In the genomic region with DNA sequence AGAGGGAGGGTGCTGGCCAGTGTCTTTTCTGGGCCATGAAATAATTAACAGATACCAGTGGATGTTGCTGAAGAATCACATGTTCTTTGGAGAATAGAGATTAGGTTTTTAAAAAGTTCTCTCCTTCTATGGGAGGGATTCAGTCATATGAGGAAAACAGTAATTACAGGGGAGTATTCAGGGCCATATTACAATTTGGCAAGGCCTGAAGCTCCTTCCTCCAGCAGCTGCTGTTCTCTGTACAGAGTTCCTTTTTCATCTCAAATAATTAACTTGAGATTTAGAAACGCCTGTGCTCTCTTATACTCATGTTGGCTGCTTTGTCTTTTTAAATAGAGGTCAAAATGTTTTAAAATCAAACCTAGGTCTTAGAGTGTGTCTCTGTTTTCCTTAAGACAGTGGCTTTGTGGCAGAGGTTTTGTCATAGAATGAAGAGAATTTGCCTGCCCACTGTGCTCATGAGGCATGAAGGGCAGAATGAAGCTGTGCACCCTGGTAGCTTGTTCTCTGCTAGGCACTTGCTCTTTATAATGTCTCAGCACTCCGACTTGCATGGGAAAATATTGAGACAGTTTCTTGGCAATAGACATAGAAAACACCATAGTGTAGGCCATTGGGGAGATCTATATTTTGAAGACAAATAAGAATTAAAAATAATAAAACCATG, we compare ENCODE assay signal across 24 mouse cellular contexts.
DNase-seq lines count a peak whose midpoint lies in the region; ATAC-seq and TF ChIP-seq lines count a peak whose summit lies in the region.
"Had no signal": no experiment of that assay in that cellular context is flagged by ENCODE, and none has a peak within 500 bp of the region (broad histone marks: within the 10 kb centered on the region; RNA-seq: fewer than 3 reads in every experiment).

No protein-coding gene starts in this region.

- H3K36me3 ChIP-seq in liver, adult 2 months (ENCODE audit: control insufficient read depth, insufficient read depth, low read length) = no peaks in the 10 kb centered on the region
- no peaks in the 10 kb centered on the region for H3K36me3 ChIP-seq in liver, embryonic 12.5 days
- no peaks in the 10 kb centered on the region for H3K36me3 ChIP-seq in forebrain, embryonic 14.5 days (ENCODE audit: control insufficient read depth, insufficient read depth, low read length)
- H3K36me3 ChIP-seq: G1E; heart, embryonic 13.5 days; stomach, embryonic 15.5 days had no signal

- H3K27ac ChIP-seq in cerebellum, adult 2 months (ENCODE audit: insufficient read depth, low read length) = no peak overlapping the region
- H3K27ac ChIP-seq in liver, adult 2 months (replicated peaks; ENCODE audit: insufficient read depth, low read depth, low read length) = no peak overlapping the region
- no peak overlapping the region for H3K27ac ChIP-seq in liver, embryonic 12.5 days
- 0 out of 2 replicates have a peak overlapping the region, but pooled peaks have one; percentile 27 for H3K27ac ChIP-seq in forebrain, embryonic 14.5 days (ENCODE audit: low read depth, low read length)
- H3K27ac ChIP-seq: gastrocnemius, adult 2 months; heart, embryonic 13.5 days; stomach, embryonic 15.5 days had no signal

- ATAC-seq in liver, embryonic 12.5 days = no peak
- ATAC-seq in forebrain, embryonic 14.5 days = peak; percentile 86
- ATAC-seq: CD4-positive, CD25-positive, alpha-beta regulatory T cell, adult 4 months; midbrain, embryonic 16.5 days had no signal

- TF ChIP-seq CTCF in cerebellum, adult 2 months (IDR thresholded peaks at IDR 0.05; ENCODE audit: borderline replicate concordance, insufficient read depth, low read depth, low read length) = no peak
- no peak for TF ChIP-seq CTCF in liver, adult 2 months (IDR thresholded peaks at IDR 0.05; ENCODE audit: low read depth, low read length)

- TF ChIP-seq POLR2A in cerebellum, adult 2 months (IDR thresholded peaks at IDR 0.05; ENCODE audit: borderline replicate concordance, insufficient read depth, low read length) = no peak
- no peak for TF ChIP-seq POLR2A in liver, adult 2 months (IDR thresholded peaks at IDR 0.05; ENCODE audit: extremely low read depth, insufficient read depth, low read length)

- no peak overlapping the region for H3K4me3 ChIP-seq in cerebellum, adult 2 months (replicated peaks; ENCODE audit: insufficient read depth, low read depth, low read length)
- no peak overlapping the region for H3K4me3 ChIP-seq in liver, adult 2 months (ENCODE audit: insufficient read depth, low read depth, low read length)
- H3K4me3 ChIP-seq in liver, embryonic 12.5 days = no peak overlapping the region
- H3K4me3 ChIP-seq in forebrain, embryonic 14.5 days (ENCODE audit: low read depth, low read length) = no peak overlapping the region
- H3K4me3 ChIP-seq: erythroblast, embryonic 14.5 days; gastrocnemius, adult 2 months; heart, embryonic 13.5 days; stomach, embryonic 15.5 days had no signal

- H3K79me2 ChIP-seq in liver, adult 2 months (ENCODE audit: control insufficient read depth, insufficient read depth, low read length) = no peaks in the 10 kb centered on the region

- 31% methylated on average over 2 of the region's 2 CpGs for WGBS in cerebellum, adult 2 months
- WGBS in liver, adult 2 months = 61% methylated on average over 2 of the region's 2 CpGs
- whole genome bisulfite sequencing in liver, embryonic 12.5 days (ENCODE audit: insufficient replicate concordance) = 59% methylated on average over 2 of the region's 2 CpGs
- 0% methylated on average over 2 of the region's 2 CpGs for WGBS in forebrain, embryonic 14.5 days

- intact Hi-C loops in heart, postnatal 36 days (cut with DNase I) = no loop called here

- H3K27me3 ChIP-seq in cerebellum, adult 2 months (ENCODE audit: control insufficient read depth, insufficient read depth, low read length) = no peaks in the 10 kb centered on the region
- no peaks in the 10 kb centered on the region for H3K27me3 ChIP-seq in liver, adult 2 months (ENCODE audit: control insufficient read depth, insufficient read depth, low read length)
- H3K27me3 ChIP-seq in liver, embryonic 12.5 days (replicated peaks) = no peaks in the 10 kb centered on the region
- H3K27me3 ChIP-seq in forebrain, embryonic 14.5 days (replicated peaks; ENCODE audit: control insufficient read depth, insufficient read depth, low read length) = no peaks in the 10 kb centered on the region
- H3K27me3 ChIP-seq: heart, embryonic 13.5 days; stomach, embryonic 15.5 days had no signal

- no peak overlapping the region for H3K9ac ChIP-seq in liver, adult 2 months (ENCODE audit: low read depth, low read length)
- H3K9ac ChIP-seq in liver, embryonic 12.5 days = no peak overlapping the region
- H3K9ac ChIP-seq in forebrain, embryonic 14.5 days (ENCODE audit: low read length) = no peak overlapping the region
- H3K9ac ChIP-seq: heart, embryonic 13.5 days; stomach, embryonic 15.5 days had no signal

- H3K4me1 ChIP-seq in cerebellum, adult 2 months (ENCODE audit: control insufficient read depth, insufficient read depth, low read length) = no peaks in the 10 kb centered on the region
- no peaks in the 10 kb centered on the region for H3K4me1 ChIP-seq in liver, adult 2 months (ENCODE audit: control insufficient read depth, insufficient read depth, low read length)
- H3K4me1 ChIP-seq in liver, embryonic 12.5 days = no peaks in the 10 kb centered on the region
- peaks cover 9% of the 10 kb centered on the region for H3K4me1 ChIP-seq in forebrain, embryonic 14.5 days (ENCODE audit: control insufficient read depth, insufficient read depth, low read length)
- H3K4me1 ChIP-seq: heart, embryonic 13.5 days; stomach, embryonic 15.5 days had no signal

- H3K4me2 ChIP-seq in liver, embryonic 12.5 days = no peak overlapping the region
- no peak overlapping the region for H3K4me2 ChIP-seq in forebrain, embryonic 14.5 days (ENCODE audit: low read length)
- H3K4me2 ChIP-seq: heart, embryonic 13.5 days; stomach, embryonic 15.5 days had no signal

- H3K9me3 ChIP-seq in liver, embryonic 12.5 days (replicated peaks) = no peaks in the 10 kb centered on the region
- H3K9me3 ChIP-seq in forebrain, embryonic 14.5 days (replicated peaks; ENCODE audit: control insufficient read depth, low read length) = no peaks in the 10 kb centered on the region
- H3K9me3 ChIP-seq: heart, embryonic 13.5 days; stomach, embryonic 15.5 days had no signal

- DNase-seq in cerebellum, postnatal 10 days = peak; percentile 16 to 34
- DNase-seq in cerebellum, adult 2 months = no peak
- peak; percentile 3 for DNase-seq in liver, adult 2 months (ENCODE audit: extremely low read depth, low read depth, low spot score)
- DNase-seq in forebrain, embryonic 14.5 days (ENCODE audit: low spot score) = peak; percentile 64
- peak; percentile 12 for DNase-seq in retina, postnatal 1 day
- no peak for DNase-seq in yolk sac, embryonic 10.5 days (ENCODE audit: low spot score)
- no peak for DNase-seq in heart, postnatal 36 days
- DNase-seq: cerebellum, adult 11 months; cerebellum, postnatal 36 days; gastrocnemius, adult 2 months; kidney, adult 11 months; kidney, postnatal 25 days; layer of hippocampus, adult 9-11 months; lung, adult 18-20 months; lung, postnatal 4 days; spleen, adult 18-20 months; thymus, adult 2 months had no signal

Comparison
In these comparisons a context has a peak if more than half of its experiments do, and no peak if none do; other contexts are left out.
1. DNase-seq: peak in cerebellum, postnatal 10 days (2 of 2), liver, adult 2 months (single experiment), forebrain, embryonic 14.5 days (single experiment) and retina, postnatal 1 day (single experiment); none in cerebellum, adult 2 months (0 of 2), yolk sac, embryonic 10.5 days (single experiment) and heart, postnatal 36 days (0 of 2).